Mouse (Mus musculus) brain, embryonic 14.5 days (tissue): ENCODE measurements at regions not wholly inside any gene's neighbourhood (a gene's known extent, or its start where the extent isn't known, plus 50 kb on each side); places are given as distances from the start of the nearest gene placed in this dataset.

Experiments used
- CTCF ChIP-seq: fragments of 200-500 bp; IDR thresholded peaks from 2 replicates; pipeline ENCODE4 v1.5.1; 2012; ENCODE audit warnings: inconsistent platforms, mild to moderate bottlenecking, moderate library complexity, borderline replicate concordance; ENCODE audit not compliant: insufficient read depth, insufficient read length; ENCODE audit errors: extremely low read depth
- POLR2A ChIP-seq: fragments of 200-500 bp; IDR thresholded peaks from 2 replicates; pipeline ENCODE4 v1.6.1; 2012; ENCODE audit warnings: mild to moderate bottlenecking, inconsistent platforms, borderline replicate concordance; ENCODE audit not compliant: poor library complexity, insufficient read depth, insufficient read length, severe bottlenecking; ENCODE audit errors: extremely low read depth

GRCm38 (mm10) chr10:100282471-100282870 is 53.0 kb upstream of the Gm4301 start:
- TF ChIP-seq CTCF (no peak), POLR2A (no peak)
